Comparison of ENCODE assay signal across 7 mouse cellular contexts in the genomic region with DNA sequence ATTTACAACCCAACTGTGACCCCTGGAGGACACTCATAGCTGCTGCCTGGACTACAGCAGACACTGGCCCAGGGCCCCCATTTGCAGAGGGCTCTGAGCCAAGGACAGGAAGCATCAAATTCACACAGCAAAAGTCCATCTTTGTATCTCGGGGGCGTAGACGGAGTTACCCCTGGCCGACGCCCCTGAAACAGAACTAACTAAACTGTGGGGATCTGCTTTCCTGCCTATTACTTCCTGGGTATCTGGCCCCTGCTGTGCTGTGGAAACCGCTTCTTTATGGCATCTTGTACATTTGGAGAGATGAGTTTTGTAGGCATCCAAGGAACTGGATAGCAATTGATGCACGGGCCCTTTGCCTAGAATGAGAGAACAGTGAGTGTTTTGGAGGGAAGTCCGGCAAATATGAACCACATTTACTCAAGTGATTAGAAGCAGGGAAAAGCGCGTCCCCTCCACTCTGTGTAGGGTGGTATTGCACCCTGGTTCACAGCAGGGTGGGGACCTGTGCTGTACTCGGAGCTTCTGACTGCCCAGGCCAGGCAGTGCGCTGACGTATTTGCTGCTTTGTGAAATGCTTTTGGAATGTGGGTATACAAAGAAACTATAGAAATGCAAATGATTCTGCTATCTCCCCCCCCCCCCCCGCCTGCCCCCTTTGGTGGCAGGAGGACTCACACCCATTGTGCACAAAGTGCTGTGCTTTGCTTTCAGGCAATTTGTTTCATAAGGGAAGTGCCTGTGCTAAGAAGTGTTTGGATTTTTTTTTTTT.
A peak's percentile ranks its signal among the peaks of the same experiment; 100 is the strongest.
DNase-seq lines count a peak whose midpoint lies in the region; ATAC-seq and TF ChIP-seq lines count a peak whose summit lies in the region.

No protein-coding gene starts in this region.

- no peaks in the 10 kb centered on the region for H3K36me3 ChIP-seq in embryonic facial prominence, embryonic 13.5 days
- no peaks in the 10 kb centered on the region for H3K36me3 ChIP-seq in heart, embryonic 10.5 days
- H3K36me3 ChIP-seq in liver, adult 2 months (ENCODE audit: control insufficient read depth, insufficient read depth, low read length), result no peaks in the 10 kb centered on the region
- no peaks in the 10 kb centered on the region for H3K36me3 ChIP-seq in neural tube, embryonic 13.5 days

- H3K9me3 ChIP-seq in embryonic facial prominence, embryonic 13.5 days, result no peaks in the 10 kb centered on the region
- H3K9me3 ChIP-seq in heart, embryonic 10.5 days, result no peaks in the 10 kb centered on the region
- H3K9me3 ChIP-seq in neural tube, embryonic 13.5 days, result no peaks in the 10 kb centered on the region

- DNase-seq in heart, embryonic 10.5 days (ENCODE audit: low spot score), result peak; percentile 80
- DNase-seq in kidney, adult 9 months, result peak; percentile 58
- DNase-seq in liver, adult 2 months (ENCODE audit: extremely low read depth, low read depth, low spot score), result no peak
- DNase-seq in thymus, postnatal 0 days (ENCODE audit: low spot score), result no peak

- H3K27ac ChIP-seq in embryonic facial prominence, embryonic 13.5 days, result no peak overlapping the region
- H3K27ac ChIP-seq in heart, embryonic 10.5 days, result no peak overlapping the region
- no peak overlapping the region for H3K27ac ChIP-seq in liver, adult 2 months (replicated peaks; ENCODE audit: insufficient read depth, low read depth, low read length)
- H3K27ac ChIP-seq in neural tube, embryonic 13.5 days (replicated peaks), result peak overlapping the region; percentile 82

- no peaks in the 10 kb centered on the region for H3K27me3 ChIP-seq in embryonic facial prominence, embryonic 13.5 days
- H3K27me3 ChIP-seq in heart, embryonic 10.5 days (ENCODE audit: insufficient read depth, poor library complexity, severe bottlenecking), result peaks cover 18% of the 10 kb centered on the region; the same call in 1 of the 2 replicates
- no peaks in the 10 kb centered on the region for H3K27me3 ChIP-seq in liver, adult 2 months (ENCODE audit: control insufficient read depth, insufficient read depth, low read length)
- H3K27me3 ChIP-seq in neural tube, embryonic 13.5 days, result no peaks in the 10 kb centered on the region

- TF ChIP-seq CTCF in liver, adult 2 months (IDR thresholded peaks at IDR 0.05; ENCODE audit: low read depth, low read length), result peak; percentile 47

- H3K4me1 ChIP-seq in embryonic facial prominence, embryonic 13.5 days, result peaks cover 17% of the 10 kb centered on the region
- H3K4me1 ChIP-seq in heart, embryonic 10.5 days, result 0 out of 2 replicates have a peak, but pooled peaks cover 10% of the 10 kb centered on the region
- H3K4me1 ChIP-seq in liver, adult 2 months (ENCODE audit: control insufficient read depth, insufficient read depth, low read length), result no peaks in the 10 kb centered on the region
- peaks cover 28% of the 10 kb centered on the region for H3K4me1 ChIP-seq in neural tube, embryonic 13.5 days (replicated peaks)

- H3K4me3 ChIP-seq in embryonic facial prominence, embryonic 13.5 days, result peak overlapping the region; percentile 15; the same call in 1 of the 2 replicates
- H3K4me3 ChIP-seq in heart, embryonic 10.5 days, result peak overlapping the region; percentile 41
- no peak overlapping the region for H3K4me3 ChIP-seq in liver, adult 2 months (ENCODE audit: insufficient read depth, low read depth, low read length)
- peak overlapping the region; percentile 0; the same call in 1 of the 2 replicates for H3K4me3 ChIP-seq in neural tube, embryonic 13.5 days

- no peaks in the 10 kb centered on the region for H3K79me2 ChIP-seq in liver, adult 2 months (ENCODE audit: control insufficient read depth, insufficient read depth, low read length)

- no peak overlapping the region for H3K9ac ChIP-seq in embryonic facial prominence, embryonic 13.5 days
- no peak overlapping the region for H3K9ac ChIP-seq in liver, adult 2 months (ENCODE audit: low read depth, low read length)
- H3K9ac ChIP-seq in neural tube, embryonic 13.5 days, result no peak overlapping the region

- no peak for TF ChIP-seq POLR2A in liver, adult 2 months (IDR thresholded peaks at IDR 0.05; ENCODE audit: extremely low read depth, insufficient read depth, low read length)

- peak overlapping the region; percentile 48 for H3K4me2 ChIP-seq in embryonic facial prominence, embryonic 13.5 days
- H3K4me2 ChIP-seq in neural tube, embryonic 13.5 days, result peak overlapping the region; percentile 48

- 6% methylated on average over 14 of the region's 14 CpGs for WGBS in embryonic facial prominence, embryonic 13.5 days
- 10% methylated on average over 14 of the region's 14 CpGs for WGBS in heart, embryonic 10.5 days
- 45% methylated on average over 14 of the region's 14 CpGs for WGBS in liver, adult 2 months
- 4% methylated on average over 14 of the region's 14 CpGs for WGBS in neural tube, embryonic 13.5 days

- peak; percentile 95 for ATAC-seq in cerebellum, adult (ENCODE audit: insufficient number of reproducible peaks, low FRiP score, low TSS enrichment)
- 0 out of 2 replicates have a peak, but pooled peaks have one; percentile 59 for ATAC-seq in embryonic facial prominence, embryonic 13.5 days (ENCODE audit: insufficient number of reproducible peaks, insufficient read depth, low FRiP score, low TSS enrichment, low read depth)
- ATAC-seq in neural tube, embryonic 13.5 days (ENCODE audit: low read depth), result peak; percentile 93

Comparison
In these comparisons a context has a peak if more than half of its experiments do, and no peak if none do; other contexts are left out.
1. DNase-seq: peak in heart, embryonic 10.5 days (single experiment) and kidney, adult 9 months (single experiment); none in liver, adult 2 months (single experiment) and thymus, postnatal 0 days (single experiment).
2. Peak in every context shown above with its lines, with median percentiles within 50 percentile points of each other: ATAC-seq.